Mouse (Mus musculus) ES-E14 (cell line): Measurements from ENCODE around the gene Nipal3.

Source experiments
- CHD2 ChIP-seq: IDR thresholded peaks from 2 replicates; pipeline ENCODE4 v1.6.1; 2014; ENCODE audit warnings: mild to moderate bottlenecking, low read depth, low read length, inconsistent platforms
- HCFC1 ChIP-seq: IDR thresholded peaks from 2 replicates; pipeline ENCODE4 v1.6.1; 2012; ENCODE audit warnings: low read length, inconsistent platforms, borderline replicate concordance; ENCODE audit not compliant: insufficient read depth
- MAFK ChIP-seq: IDR thresholded peaks from 2 replicates; pipeline ENCODE4 v1.6.1; 2014; ENCODE audit warnings: mild to moderate bottlenecking, low read depth, low read length, inconsistent platforms; ENCODE audit not compliant: insufficient read depth
- ZNF384 ChIP-seq: IDR thresholded peaks from 2 replicates; pipeline ENCODE4 v1.6.1; 2012; ENCODE audit warnings: low read depth, low read length, inconsistent platforms

GRCm38 (mm10) chr4:135406180-135406579 is 88.7 kb downstream of the Nipal3 start:
- TF ChIP-seq ZNF384 (no peak), MAFK (no peak), HCFC1 (no peak), CHD2 (no peak)
